1 mouse cellular context compared by ENCODE assay signal in the genomic region with DNA sequence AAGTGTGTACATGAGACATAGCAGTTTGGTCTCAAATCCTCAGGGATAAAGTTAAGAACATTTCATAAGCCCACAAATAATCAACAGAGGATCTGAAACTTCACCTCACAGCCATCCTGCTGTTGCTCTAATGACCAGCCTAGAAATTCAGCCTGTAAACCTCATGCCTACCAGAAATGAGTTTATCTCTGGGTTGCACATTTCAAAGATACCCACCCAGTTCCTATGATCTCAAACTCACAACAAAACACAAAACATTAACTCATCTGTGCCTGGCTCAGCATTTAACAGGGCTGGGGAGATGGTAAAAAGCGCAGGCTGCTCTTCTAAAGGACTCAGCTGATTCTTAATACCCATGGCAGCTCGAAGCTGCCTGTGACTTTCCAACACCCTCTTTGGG.
TF ChIP-seq lines count a peak whose summit lies in the region.

No protein-coding gene starts in this region.

TF ChIP-seq in MEL, 35 proteins besides CTCF, POLR2A, EP300 and RAD21 (continued from another document):
- TF ChIP-seq MAFK (IDR thresholded peaks at IDR 0.05; ENCODE audit: borderline replicate concordance, low read depth, low read length), result no peak
- no peak for TF ChIP-seq ZMIZ1 (IDR thresholded peaks at IDR 0.05; ENCODE audit: low read depth, low read length)
- TF ChIP-seq MAX (IDR thresholded peaks at IDR 0.05; ENCODE audit: low read length), result peak; percentile 16; the same call in 1 of the 2 replicates
- TF ChIP-seq E2F4 (IDR thresholded peaks at IDR 0.05; ENCODE audit: borderline replicate concordance, low read depth, low read length), result no peak
- TF ChIP-seq ELF1 (IDR thresholded peaks at IDR 0.05; ENCODE audit: low read depth, low read length), result no peak
- no peak for TF ChIP-seq USF2 (IDR thresholded peaks at IDR 0.05; ENCODE audit: borderline replicate concordance in 1 of 2, insufficient read depth in 1 of 2, low read depth in 1 of 2, low read length in 2 of 2)
- TF ChIP-seq MAZ (IDR thresholded peaks at IDR 0.05; ENCODE audit: low read depth, low read length), result no peak
- TF ChIP-seq MEF2A (IDR thresholded peaks at IDR 0.05; ENCODE audit: extremely low read depth, insufficient replicate concordance, low read depth, low read length, poor library complexity, severe bottlenecking), result no peak
- TF ChIP-seq ZNF384 (IDR thresholded peaks at IDR 0.05; ENCODE audit: low read depth, low read length), result no peak
- no peak for TF ChIP-seq UBTF (IDR thresholded peaks at IDR 0.05; ENCODE audit: borderline replicate concordance, insufficient read depth, low read depth, low read length)
- peak; percentile 72 for TF ChIP-seq GATA1 (IDR thresholded peaks at IDR 0.05; ENCODE audit: low read depth, low read length)
- no peak for TF ChIP-seq NRF1 (IDR thresholded peaks at IDR 0.05; ENCODE audit: insufficient read depth, low read depth, low read length, poor library complexity, severe bottlenecking)
- TF ChIP-seq MYC (IDR thresholded peaks at IDR 0.05; ENCODE audit: low read depth, low read length), result no peak
- peak; percentile 59; the same call in 1 of the 2 replicates for TF ChIP-seq MXI1 (IDR thresholded peaks at IDR 0.05; ENCODE audit: low read depth, low read length)
- TF ChIP-seq MYB (IDR thresholded peaks at IDR 0.05; ENCODE audit: low read depth, low read length), result no peak
- no peak for TF ChIP-seq SMC3 (IDR thresholded peaks at IDR 0.05; ENCODE audit: low read depth, low read length)
- TF ChIP-seq TAL1 (IDR thresholded peaks at IDR 0.05; ENCODE audit: low read length), result peak; percentile 62
- 0 out of 2 replicates have a peak, but pooled peaks have one; percentile 20 for TF ChIP-seq RCOR1 (IDR thresholded peaks at IDR 0.05; ENCODE audit: low read depth, low read length)
- TF ChIP-seq ETS1 (IDR thresholded peaks at IDR 0.05; ENCODE audit: low read depth, low read length), result peak; percentile 81
- TF ChIP-seq POLR2AphosphoS5 (IDR thresholded peaks at IDR 0.05; ENCODE audit: borderline replicate concordance, low read depth, low read length), result no peak
- no peak for TF ChIP-seq GABPA (IDR thresholded peaks at IDR 0.05; ENCODE audit: low read depth, low read length)
- TF ChIP-seq KAT2A (conservative IDR thresholded peaks at IDR 0.05; ENCODE audit: low read depth, low read length), result no peak
- TF ChIP-seq TBP (IDR thresholded peaks at IDR 0.05; ENCODE audit: low read depth, low read length), result 0 out of 2 replicates have a peak, but pooled peaks have one; percentile 30
- no peak for TF ChIP-seq NELFE (IDR thresholded peaks at IDR 0.05; ENCODE audit: low read depth, low read length)
- no peak for TF ChIP-seq BHLHE40 (IDR thresholded peaks at IDR 0.05; ENCODE audit: borderline replicate concordance, low read depth, low read length)
- TF ChIP-seq SIN3A (IDR thresholded peaks at IDR 0.05; ENCODE audit: low read length), result peak; percentile 68
- TF ChIP-seq CHD2 (IDR thresholded peaks at IDR 0.05; ENCODE audit: low read length), result no peak
- TF ChIP-seq ZKSCAN1 (IDR thresholded peaks at IDR 0.05; ENCODE audit: low read depth, low read length), result no peak
- peak; percentile 87 for TF ChIP-seq TCF12 (IDR thresholded peaks at IDR 0.05; ENCODE audit: low read depth, low read length)
- no peak for TF ChIP-seq ZC3H11A (IDR thresholded peaks at IDR 0.05; ENCODE audit: low read depth, low read length)
- 0 out of 2 replicates have a peak, but pooled peaks have one; percentile 23 for TF ChIP-seq HCFC1 (IDR thresholded peaks at IDR 0.05; ENCODE audit: low read depth, low read length)
